Mouse (Mus musculus): ENCODE data around the gene Krtap10-4.
"Not testable (repeated sequence)": the region's sequence is repeated elsewhere in the genome, so short reads cannot be mapped to it uniquely, and the experiment has no call there.

DNA sequence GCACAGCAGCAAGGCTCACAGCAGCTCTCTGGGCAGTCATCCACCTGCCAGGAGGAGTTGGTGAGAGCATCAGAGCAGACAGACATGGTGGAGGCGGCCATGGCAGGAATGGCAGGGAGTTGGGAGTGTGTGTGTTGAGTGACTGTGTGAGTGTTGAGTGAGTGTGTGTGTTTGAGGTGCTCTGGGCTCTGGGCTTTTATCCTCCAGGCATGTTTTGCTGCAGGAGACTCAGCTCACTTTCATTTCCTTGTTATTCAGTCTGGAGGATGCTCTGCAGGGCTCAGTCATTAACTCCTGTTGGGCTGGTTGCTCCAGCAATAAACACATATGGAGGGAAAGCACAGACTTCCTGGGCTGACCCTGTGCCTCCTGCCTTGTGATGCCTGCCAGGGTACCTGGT is 50.1 kb downstream of the Krtap10-4 start, which contains the start of gene Gm7138:
- TF ChIP-seq HCFC1 (IDR thresholded peaks at IDR 0.05; ENCODE audit: low read depth, low read length); MYB (IDR thresholded peaks at IDR 0.05; ENCODE audit: low read depth, low read length); MAX (IDR thresholded peaks at IDR 0.05; ENCODE audit: low read length); EP300 (IDR thresholded peaks at IDR 0.05; ENCODE audit: low read depth in 1 of 2, low read length in 2 of 2); CTCF (IDR thresholded peaks at IDR 0.05 in 2 of 3, conservative IDR thresholded peaks at IDR 0.05 in 1 of 3; ENCODE audit: control insufficient read depth in 1 of 3, insufficient read depth in 1 of 3, low read depth in 2 of 3, low read length in 3 of 3, poor library complexity in 1 of 3, severe bottlenecking in 1 of 3); POLR2A (IDR thresholded peaks at IDR 0.05; ENCODE audit: control insufficient read depth in 1 of 2, insufficient read depth in 1 of 2, low read depth in 1 of 2, low read length in 2 of 2, poor library complexity in 1 of 2); MAFK (IDR thresholded peaks at IDR 0.05; ENCODE audit: borderline replicate concordance, low read depth, low read length): not testable (repeated sequence)

All from MEL (cell line).